Mouse (Mus musculus) liver, embryonic 14.5 days (tissue): ENCODE measurements around the gene Ptgfrn.

Experiments
- CTCF ChIP-seq: IDR thresholded peaks from 2 replicates; pipeline ENCODE4 v1.5.1; 2016; ENCODE audit warnings: antibody characterized with exemption, low read depth, control low read depth
- EP300 ChIP-seq: IDR thresholded peaks from 2 replicates; pipeline ENCODE4 v1.6.1; 2016; ENCODE audit warnings: antibody characterized with exemption, low read depth

GRCm38 (mm10) chr3:101095761-101096449, 14.2 kb downstream of the Ptgfrn start:
- TF ChIP-seq CTCF (no peak), EP300 (no peak)
